Mouse (Mus musculus) testis, adult 2 months (tissue): ENCODE results near the gene Cand2.

Experiments used
- CTCF ChIP-seq: fragments of 200-500 bp; IDR thresholded peaks from 2 replicates; pipeline ENCODE4 v1.5.1; 2012; ENCODE audit warnings: low read depth, mild to moderate bottlenecking, inconsistent platforms, low read length, moderate library complexity; ENCODE audit not compliant: control insufficient read depth, insufficient read depth, insufficient replicate concordance
- POLR2A ChIP-seq: fragments of 200-500 bp; IDR thresholded peaks from 2 replicates; pipeline ENCODE4 v1.6.1; 2012; ENCODE audit warnings: low read depth, mild to moderate bottlenecking, inconsistent platforms, low read length, moderate library complexity; ENCODE audit not compliant: control insufficient read depth

DNA sequence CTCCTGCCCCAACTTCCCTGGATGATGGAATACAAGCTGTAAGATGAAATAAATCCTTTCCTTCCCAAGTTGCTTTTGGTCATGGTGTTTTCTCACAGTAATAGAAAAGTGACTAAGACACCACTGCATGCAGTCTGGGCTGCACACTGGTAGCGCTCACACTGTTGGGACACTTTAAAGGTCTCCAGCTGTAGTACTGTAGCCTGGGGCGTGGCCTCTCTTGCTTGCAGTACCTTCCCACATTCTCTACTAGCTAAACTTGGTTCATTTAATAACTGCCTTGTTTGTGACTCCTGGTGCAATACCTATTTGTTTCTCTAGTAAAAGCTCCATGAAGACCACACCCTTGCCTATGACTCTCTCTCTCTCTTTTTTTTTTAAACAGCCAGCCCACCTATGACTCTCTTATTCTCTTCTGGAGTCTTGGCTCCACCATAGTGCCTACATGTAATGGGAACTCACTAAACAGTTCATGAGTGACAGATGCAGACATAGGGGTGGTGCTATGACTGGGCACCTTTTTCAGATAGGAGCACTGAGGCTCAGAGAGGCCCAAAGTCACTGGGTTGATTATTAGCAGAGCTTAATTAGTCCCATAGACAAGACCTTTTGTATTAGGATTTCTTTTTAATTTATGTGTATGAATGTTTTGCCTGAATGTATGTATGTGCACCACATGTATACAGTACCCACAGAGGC is 58.0 kb downstream of the Cand2 start:
- TF ChIP-seq POLR2A (no peak), CTCF (no peak)
